Mouse (Mus musculus) brain, embryonic 14.5 days (tissue): ENCODE measurements around the gene Agmo. TPM values are rescaled to one million over a fixed set of nuclear protein-coding genes. Genes with fewer than 3 reads are reported as not detected.

Source experiments
- DNase-seq: peaks from one replicate; pipeline ENCODE4 v3.0.0-alpha.2; 2011; ENCODE audit warnings: low read depth
- CTCF ChIP-seq: fragments of 200-500 bp; IDR thresholded peaks from 2 replicates; pipeline ENCODE4 v1.5.1; 2012; ENCODE audit warnings: inconsistent platforms, mild to moderate bottlenecking, moderate library complexity, borderline replicate concordance; ENCODE audit not compliant: insufficient read depth, insufficient read length; ENCODE audit errors: extremely low read depth
- POLR2A ChIP-seq: fragments of 200-500 bp; IDR thresholded peaks from 2 replicates; pipeline ENCODE4 v1.6.1; 2012; ENCODE audit warnings: mild to moderate bottlenecking, inconsistent platforms, borderline replicate concordance; ENCODE audit not compliant: poor library complexity, insufficient read depth, insufficient read length, severe bottlenecking; ENCODE audit errors: extremely low read depth
- polyA plus RNA-seq: library from polyadenylated mRNA; depleted of rRNA; stranded (reverse); fragments of >200 nt; gene quantifications from 2 replicates; pipeline ENCODE4 v1.2.3, GENCODE M21; 2012; rRNA removed

The Agmo gene
- 0.16 and 0.25 TPM in 2 replicates for polyA plus RNA-seq

DNA sequence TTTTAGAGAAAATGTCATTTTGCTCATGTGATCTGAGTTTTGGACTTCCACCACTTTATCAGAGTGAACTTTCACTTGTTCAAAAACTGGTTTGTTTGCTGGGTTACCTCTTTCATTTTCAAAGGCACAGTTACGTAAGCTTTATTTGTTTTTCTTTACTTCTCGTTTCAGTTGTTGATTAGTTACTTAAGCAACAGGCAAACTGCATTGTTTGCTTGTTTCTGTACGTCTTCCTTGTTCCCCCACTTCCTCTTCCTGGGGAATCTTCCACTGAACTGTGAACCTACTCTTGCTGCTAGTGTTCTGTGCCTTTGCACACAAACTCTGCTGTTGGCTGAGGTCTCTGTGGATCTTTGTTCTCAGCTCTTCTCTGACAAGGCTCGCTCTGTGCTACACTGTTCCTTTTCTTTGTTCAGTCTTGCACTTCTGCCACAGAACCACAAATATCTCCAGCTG lies at the start of gene Agmo:
Gene Agmo, plus strand, starts transcription at position 76 of the 456 bp plus-strand sequence.
- DNase-seq = peak; percentile 21
- TF ChIP-seq POLR2A = no peak
- no peak for TF ChIP-seq CTCF

DNA sequence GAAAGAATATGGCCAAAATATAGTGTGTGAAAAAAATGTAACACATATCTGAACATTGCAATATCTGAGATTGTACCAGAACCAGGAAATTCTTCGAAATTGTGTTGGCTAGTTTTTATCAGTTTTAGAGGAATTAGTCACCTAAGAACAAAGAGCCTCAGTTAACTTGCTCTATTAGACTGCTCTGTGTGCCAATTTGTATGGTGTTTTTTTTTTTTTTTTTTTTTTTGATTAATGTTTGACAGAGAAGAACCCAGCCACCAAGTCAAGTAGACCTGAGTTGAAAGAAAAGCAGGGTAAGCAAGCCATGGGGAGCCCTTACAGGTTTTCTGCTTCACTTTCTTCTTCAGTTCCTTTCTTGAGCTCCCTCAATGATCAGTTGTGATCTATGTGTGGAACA lies 10.3 kb upstream of the Agmo start:
- TF ChIP-seq CTCF (no peak), POLR2A (no peak)
- DNase-seq = no peak

DNA sequence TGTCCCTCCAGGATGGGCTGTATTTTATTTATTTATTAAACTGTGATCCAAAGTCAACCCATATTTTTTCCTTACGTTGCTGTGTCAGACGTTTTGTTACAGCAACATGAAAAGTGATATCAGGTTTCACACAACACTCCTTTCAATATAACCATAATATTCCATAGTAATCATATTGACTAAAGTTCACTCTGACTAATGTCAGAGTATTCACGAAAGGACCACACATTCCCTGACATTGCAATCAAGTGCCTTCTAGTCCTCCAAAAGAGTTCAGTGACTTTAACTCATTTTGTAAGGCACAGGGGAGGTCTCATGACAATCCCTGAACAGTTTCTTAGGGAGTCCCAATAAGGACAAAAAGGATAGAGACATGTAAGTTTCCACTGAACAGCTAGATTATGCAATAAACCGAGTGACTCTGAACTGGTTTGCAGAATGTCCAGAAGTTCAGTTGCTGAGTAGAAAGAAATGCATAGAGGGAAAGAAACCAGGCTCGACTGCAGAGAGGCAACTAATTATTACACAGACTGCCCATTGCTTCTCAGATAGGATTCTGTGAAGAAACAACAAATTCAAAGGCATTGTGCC lies 371 bp upstream of the Agmo start:
- DNase-seq = no peak
- TF ChIP-seq CTCF = no peak
- TF ChIP-seq POLR2A = no peak

DNA sequence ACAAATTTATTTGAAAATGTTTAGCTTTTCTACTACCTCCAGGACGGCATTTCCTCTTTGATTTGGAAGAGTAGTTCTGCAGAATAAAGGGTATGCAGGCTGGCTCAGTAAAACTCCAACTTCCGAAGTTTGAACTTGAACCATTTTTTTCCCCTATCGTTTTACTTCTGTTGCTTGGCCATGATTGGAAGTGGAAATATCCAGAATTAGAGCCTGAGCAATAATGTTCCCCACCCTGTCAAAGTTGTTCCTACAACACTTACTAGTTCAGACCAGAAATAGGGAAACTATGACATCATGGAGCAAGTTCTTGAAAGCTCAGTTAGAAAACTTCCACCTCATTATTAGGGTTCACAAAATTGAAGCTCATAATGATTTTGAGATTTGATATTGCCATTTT lies 1.0 kb downstream of the Agmo start:
- no peak for DNase-seq
- TF ChIP-seq POLR2A (no peak), CTCF (no peak)

DNA sequence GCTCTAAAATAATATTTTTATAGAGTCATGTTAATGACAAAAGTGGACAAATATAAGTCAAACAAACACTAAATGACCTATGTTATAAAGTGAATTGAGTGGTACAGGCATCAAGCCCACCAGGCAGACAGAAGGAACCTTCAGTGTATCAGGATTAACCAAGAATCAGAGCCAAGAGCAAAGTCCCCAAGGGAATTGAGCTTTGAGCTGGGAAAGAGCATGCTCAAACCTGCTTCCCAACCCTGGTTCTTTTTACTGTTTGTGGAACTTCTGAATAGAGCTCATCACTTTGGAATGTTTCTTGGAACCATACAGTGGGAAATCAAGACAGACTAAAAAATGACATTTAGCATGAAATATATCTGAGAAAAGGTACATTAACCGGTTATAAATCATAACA lies 3.4 kb downstream of the Agmo start:
- DNase-seq = no peak
- TF ChIP-seq CTCF = no peak
- no peak for TF ChIP-seq POLR2A

DNA sequence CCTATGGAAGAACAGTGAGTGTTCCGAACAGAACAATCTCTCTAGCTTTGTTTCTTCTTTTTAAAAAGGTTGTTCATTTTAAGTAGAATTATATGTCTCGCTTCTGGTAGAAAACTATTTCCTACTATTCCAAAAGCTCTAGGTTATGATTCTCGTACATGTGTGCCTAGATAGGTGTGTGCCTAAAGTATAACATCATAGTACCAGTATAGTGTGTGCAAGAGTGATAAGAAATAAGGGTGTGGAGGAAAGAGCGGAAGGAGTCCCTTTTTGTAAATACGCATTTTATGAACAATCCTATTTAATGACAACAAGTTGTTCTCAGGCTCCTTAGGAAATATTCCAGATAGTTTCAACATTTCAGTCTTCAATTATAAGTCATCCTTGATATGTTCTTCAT lies 10.2 kb downstream of the Agmo start:
- no peak for DNase-seq
- no peak for TF ChIP-seq CTCF
- no peak for TF ChIP-seq POLR2A

DNA sequence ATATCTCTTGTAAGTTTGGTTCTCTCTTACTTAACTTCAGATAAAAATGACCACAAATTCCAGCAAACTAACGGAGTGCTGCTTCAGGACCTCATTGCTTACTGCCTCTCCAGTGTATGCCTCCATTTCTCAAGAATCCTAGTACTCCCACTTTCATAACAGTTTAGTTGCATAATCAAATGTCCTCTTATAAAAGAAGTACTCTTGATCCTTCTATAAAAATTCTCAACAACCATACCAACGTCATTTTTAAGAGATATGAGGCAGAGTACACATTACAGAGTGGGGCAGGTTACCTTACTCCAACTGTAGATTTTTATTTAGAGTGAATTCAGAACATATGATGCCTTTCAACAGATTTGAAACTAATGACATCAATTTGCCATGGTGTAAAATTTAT lies 15.7 kb downstream of the Agmo start:
- TF ChIP-seq CTCF (no peak), POLR2A (no peak)
- no peak for DNase-seq

DNA sequence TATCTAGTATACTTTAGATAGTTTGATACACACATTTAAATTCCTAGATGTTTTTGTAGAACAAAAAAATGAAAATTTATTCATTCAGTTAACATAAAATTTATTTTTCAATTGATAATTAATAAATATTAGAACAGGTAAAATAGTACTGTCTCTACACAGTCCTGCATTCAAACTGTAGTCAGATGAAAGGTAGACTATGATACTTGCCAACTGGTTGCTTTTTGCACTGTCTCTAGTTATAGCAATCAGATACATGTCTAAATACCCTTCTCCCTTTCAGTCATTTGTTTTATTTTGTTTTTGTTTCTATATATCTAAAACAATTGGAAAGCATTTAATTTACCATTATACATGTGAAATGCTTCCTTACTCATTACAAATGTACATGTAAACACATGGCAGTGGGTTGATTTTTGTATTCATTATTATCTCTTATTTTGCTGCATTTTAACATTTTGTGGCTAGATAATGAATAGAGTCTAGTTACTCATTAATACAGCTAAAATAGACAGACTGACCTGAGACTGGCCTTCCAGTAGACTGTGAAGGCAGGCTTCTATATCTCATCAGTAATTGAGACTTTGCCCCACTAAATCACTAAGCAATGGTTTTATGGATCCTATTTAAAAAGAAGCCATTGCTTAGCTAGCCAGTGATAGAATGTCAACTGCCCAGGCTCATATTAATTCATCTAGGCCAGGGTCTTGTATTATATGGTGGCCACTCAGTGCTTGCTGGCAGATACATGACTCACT lies 18.5 kb downstream of the Agmo start:
- TF ChIP-seq CTCF (no peak), POLR2A (no peak)
- DNase-seq = no peak

DNA sequence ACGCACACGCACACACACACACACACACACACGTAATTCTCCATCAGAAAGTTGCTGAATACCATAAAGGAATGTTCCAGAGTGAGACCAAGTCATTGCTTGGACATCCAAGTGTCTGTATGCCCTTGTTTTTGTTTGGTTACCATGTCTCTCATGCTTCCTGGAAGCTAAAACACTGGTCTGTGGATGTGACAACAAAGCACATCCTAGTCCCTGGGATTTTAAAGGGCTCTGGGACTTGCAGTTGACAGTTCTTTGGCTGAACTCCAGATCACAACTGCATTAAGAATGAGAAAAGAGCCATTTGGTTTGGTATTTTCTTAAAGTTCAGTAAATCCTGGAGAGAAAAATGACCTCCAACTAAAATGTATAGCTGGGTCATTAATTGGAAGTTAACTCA lies 22.2 kb downstream of the Agmo start:
- TF ChIP-seq CTCF (no peak), POLR2A (no peak)

DNA sequence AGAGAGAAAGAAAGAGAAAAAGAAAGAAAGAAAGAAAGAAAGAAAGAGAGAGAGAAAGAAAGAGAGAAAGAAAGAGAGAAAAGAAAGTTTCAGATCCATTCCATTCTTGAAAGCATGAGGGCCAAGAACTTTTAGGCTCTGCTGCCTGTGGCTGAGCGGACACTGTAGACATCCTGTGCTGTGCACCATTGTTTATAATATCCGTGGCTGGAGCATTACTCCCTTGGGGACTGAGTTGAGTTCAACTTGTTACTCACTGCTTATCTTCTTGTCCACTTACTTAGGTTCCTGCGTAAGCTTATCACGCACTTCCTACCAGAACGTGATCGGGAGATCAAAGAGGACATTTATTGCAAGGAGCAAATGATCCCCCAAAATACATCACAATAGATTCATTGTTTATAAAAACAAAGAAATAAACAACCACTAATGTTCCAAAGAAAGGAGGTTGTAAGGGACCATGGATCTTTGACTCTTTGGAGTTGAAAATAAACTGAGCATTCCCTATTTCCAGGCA lies 27.3 kb downstream of the Agmo start:
- no peak for DNase-seq
- TF ChIP-seq CTCF (no peak), POLR2A (no peak)

More for the DNA sequence above, 22.2 kb downstream of the Agmo start:
- peak; percentile 38 for DNase-seq

DNA sequence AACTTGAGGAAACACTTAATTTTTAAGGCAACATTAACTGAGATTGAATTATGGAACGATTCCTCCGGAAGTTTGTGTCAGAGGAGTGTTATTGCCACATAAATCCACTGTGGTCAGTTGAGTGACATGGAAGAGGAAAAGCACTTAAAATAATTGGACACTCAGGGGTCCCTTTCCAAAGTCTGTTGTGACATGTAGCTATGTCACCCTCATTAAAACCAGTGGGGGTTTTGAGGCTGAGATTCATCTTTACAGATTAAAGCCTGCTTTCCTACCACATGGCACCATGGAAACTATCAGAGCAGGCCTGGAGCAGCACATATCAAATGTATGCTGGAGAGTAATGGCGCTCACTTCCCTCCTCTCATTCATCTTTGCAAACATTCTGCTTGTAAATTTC lies 31.2 kb downstream of the Agmo start:
- peak; percentile 70 for DNase-seq
- TF ChIP-seq CTCF (no peak), POLR2A (no peak)
